Mouse (Mus musculus) liver, embryonic 12.5 days (tissue): ENCODE measurements around the gene Cfap61. TPM values are rescaled to one million over a fixed set of nuclear protein-coding genes. Genes with fewer than 3 reads are reported as not detected.
A peak's percentile ranks its signal among the peaks of the same experiment; 100 is the strongest.

Experiments used
- ATAC-seq: fragments of 200-750 bp; cut with Nextera tagmentation; 2 replicates; pipeline ENCODE4 v1.8.0; 2017; ENCODE audit warnings: moderate number of reproducible peaks, mild to moderate bottlenecking, moderate library complexity
- H3K27ac ChIP-seq: fragments of 300-500 bp; sonication (generic); 2 replicates; pipeline ENCODE4 v1.5.1; 2016; ENCODE audit warnings: mild to moderate bottlenecking
- H3K27me3 ChIP-seq: fragments of 300-500 bp; sonication (generic); replicated peaks from 2 replicates; pipeline ENCODE4 v1.6.1; 2016; ENCODE audit warnings: mild to moderate bottlenecking, moderate library complexity
- H3K36me3 ChIP-seq: fragments of 300-500 bp; sonication (generic); 2 replicates; pipeline ENCODE4 v1.6.1; 2016; ENCODE audit warnings: mild to moderate bottlenecking, moderate library complexity
- H3K4me1 ChIP-seq: fragments of 300-500 bp; sonication (generic); 2 replicates; pipeline ENCODE4 v1.6.1; 2016
- H3K4me2 ChIP-seq: fragments of 300-500 bp; sonication (generic); 2 replicates; pipeline ENCODE4 v1.6.1; 2016; ENCODE audit warnings: mild to moderate bottlenecking, moderate library complexity
- H3K4me3 ChIP-seq: fragments of 300-500 bp; sonication (generic); 2 replicates; pipeline ENCODE4 v1.5.1; 2016; ENCODE audit warnings: mild to moderate bottlenecking, moderate library complexity
- H3K9ac ChIP-seq: fragments of 300-500 bp; sonication (generic); 2 replicates; pipeline ENCODE4 v1.6.1; 2016; ENCODE audit warnings: mild to moderate bottlenecking, moderate library complexity
- H3K9me3 ChIP-seq: fragments of 300-500 bp; sonication (generic); replicated peaks from 2 replicates; pipeline ENCODE4 v1.6.1; 2016; ENCODE audit warnings: mild to moderate bottlenecking, moderate library complexity
- WGBS: fragments of 180-500 bp; shearing (Covaris S2); methylation state at CpG from one replicate; pipeline ENCODE4 v1.1.7; 2016; ENCODE audit not compliant: insufficient replicate concordance; 5-methylcytosine and 5-hydroxymethylcytosine counted together
- polyA plus RNA-seq: library from polyadenylated mRNA; unstranded; fragments of >200 nt; fragmentation: Nextera tagmentation; extraction: Ambion mirVana; gene quantifications from 2 replicates; pipeline ENCODE4 v1.2.1, GENCODE M21; 2016

Gene Cfap61
- polyA plus RNA-seq, 1 experiment from 2014 or later = not detected

DNA sequence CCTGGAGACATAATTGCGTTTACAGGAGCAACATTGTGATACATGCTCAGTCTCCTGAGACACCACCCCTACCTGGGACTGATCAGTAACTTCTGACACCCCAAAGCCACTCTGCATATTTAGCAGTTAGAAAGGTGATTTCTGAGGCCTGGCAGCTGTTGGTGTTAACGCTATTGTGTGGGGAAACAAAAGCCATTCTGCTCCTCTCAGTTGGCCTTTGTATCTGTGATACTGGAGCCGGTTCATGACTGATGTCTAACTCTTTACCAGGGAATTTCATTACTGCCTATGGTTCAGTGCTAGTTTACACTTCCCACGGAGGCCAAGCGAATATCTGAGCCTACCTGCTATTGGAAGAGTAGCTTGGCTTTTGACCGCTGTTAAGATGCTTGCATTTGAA, 138.7 kb downstream of the Cfap61 start:
- H3K4me3 ChIP-seq = no peak overlapping the region

DNA sequence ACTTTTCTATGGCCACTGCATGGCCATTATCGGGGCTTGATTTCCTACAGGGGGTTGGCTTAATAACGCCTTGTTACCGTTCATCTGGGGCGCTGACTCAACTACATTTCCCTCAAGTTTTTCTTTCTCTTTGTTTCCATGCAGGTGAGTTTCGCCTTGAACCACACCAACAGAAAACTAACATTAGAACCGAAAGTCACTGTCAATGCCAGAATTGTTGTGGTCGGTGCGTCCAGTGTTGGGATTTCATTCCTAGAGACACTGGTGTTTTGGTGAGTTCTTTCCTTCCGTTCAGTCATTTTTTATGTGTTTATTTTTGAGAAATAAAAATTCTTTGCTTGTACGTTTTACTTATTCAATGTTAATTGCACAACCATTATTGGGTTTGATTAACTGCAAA, 142.5 kb downstream of the Cfap61 start:
- Histone ChIP-seq H3K4me1 (no peaks in the 10 kb centered on the region), H3K9ac (no peak overlapping the region), H3K36me3 (no peaks in the 10 kb centered on the region)

More for the DNA sequence above, 138.7 kb downstream of the Cfap61 start:
- H3K4me1 ChIP-seq = no peaks in the 10 kb centered on the region
- H3K9me3 ChIP-seq = no peaks in the 10 kb centered on the region
- 54% methylated on average over 6 of the region's 6 CpGs for WGBS
- no peak overlapping the region for H3K4me2 ChIP-seq
- no peak overlapping the region for H3K27ac ChIP-seq
- no peaks in the 10 kb centered on the region for H3K36me3 ChIP-seq
- H3K27me3 ChIP-seq = no peaks in the 10 kb centered on the region
- no peak for ATAC-seq
- no peak overlapping the region for H3K9ac ChIP-seq

DNA sequence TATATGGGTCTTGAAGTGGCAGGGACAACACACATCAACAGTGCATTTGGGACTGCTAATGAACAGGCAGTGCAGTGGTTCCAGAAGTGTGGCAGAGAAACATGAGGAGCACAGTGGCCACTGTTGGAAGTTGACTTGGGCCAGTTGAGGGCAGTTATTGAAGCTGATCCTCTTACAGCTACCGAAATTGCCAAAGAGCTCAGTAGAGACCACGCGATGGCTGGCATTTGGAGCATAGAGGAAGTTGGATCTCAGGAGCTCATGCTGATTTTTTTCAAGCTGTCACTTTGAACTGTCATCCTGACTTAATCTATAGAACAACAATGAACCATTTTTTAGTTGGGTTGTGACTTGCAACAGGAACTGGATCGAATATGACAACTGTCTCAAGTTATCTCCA, 145.7 kb downstream of the Cfap61 start:
- Histone ChIP-seq H3K9ac (no peak overlapping the region), H3K4me1 (no peaks in the 10 kb centered on the region), H3K9me3 (no peaks in the 10 kb centered on the region), H3K27me3 (no peaks in the 10 kb centered on the region), H3K4me3 (no peak overlapping the region), H3K36me3 (no peaks in the 10 kb centered on the region), H3K27ac (no peak overlapping the region), H3K4me2 (no peak overlapping the region)
- no peak for ATAC-seq
- WGBS = 71% methylated on average over 4 of the region's 4 CpGs

More for the DNA sequence above, 142.5 kb downstream of the Cfap61 start:
- Histone ChIP-seq H3K27ac (no peak overlapping the region), H3K4me3 (no peak overlapping the region), H3K4me2 (no peak overlapping the region), H3K9me3 (no peaks in the 10 kb centered on the region), H3K27me3 (no peaks in the 10 kb centered on the region)
- no peak for ATAC-seq
- 64% methylated on average over 10 of the region's 10 CpGs for WGBS

DNA sequence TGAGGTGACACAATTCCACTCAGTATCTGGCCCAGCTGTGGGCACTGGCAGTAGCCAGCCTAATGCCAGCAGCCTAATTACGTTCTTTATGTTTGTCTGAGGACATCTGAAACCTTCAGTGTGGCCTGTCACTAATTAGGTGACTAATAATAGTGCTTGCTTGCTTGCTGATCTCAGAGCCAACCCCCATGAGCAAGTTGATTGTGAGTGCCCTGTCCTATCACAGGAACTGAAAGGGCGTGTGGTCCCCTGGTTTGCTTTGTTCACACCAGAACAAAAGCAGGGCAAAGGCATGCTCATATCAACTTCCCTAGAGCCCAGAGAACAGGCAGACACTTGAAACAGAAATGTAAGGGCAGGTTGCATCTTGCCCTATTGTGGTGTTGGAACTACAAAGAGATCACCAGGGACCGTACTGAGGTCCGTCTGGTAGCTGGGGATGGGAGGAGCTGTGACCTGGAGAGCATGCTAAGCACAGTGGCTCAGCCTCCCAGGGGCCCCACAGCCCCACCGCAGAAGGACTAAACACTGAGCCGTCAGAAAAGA, 148.8 kb downstream of the Cfap61 start:
- no peak for ATAC-seq
- Histone ChIP-seq H3K36me3 (no peaks in the 10 kb centered on the region), H3K27me3 (0 out of 2 replicates have a peak, but pooled peaks cover 4% of the 10 kb centered on the region), H3K9ac (no peak overlapping the region), H3K4me2 (no peak overlapping the region), H3K4me3 (no peak overlapping the region), H3K9me3 (no peaks in the 10 kb centered on the region), H3K4me1 (no peaks in the 10 kb centered on the region), H3K27ac (no peak overlapping the region)
- WGBS = 58% methylated on average over 6 of the region's 6 CpGs

DNA sequence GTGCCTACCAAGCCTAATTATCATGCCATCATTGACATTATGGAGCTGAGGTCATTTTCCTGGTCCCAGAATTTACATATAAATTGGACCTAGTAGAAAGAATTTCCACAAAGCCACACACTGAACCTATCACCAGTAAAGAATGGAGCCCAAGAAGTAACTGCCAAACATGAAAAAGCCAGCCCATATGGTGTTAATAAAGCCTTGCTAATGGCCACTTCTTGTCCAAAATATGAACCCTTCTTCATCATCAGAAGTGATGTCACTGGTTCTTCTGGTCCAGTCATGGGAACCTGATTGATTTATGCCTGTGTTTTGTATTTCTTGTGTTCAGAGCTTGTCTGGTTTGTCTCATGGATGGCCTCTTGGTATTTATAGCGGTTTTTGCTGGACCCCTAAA, 152.8 kb downstream of the Cfap61 start:
- no peak for ATAC-seq
- Histone ChIP-seq H3K4me1 (no peaks in the 10 kb centered on the region), H3K9me3 (no peaks in the 10 kb centered on the region), H3K27ac (no peak overlapping the region), H3K9ac (no peak overlapping the region), H3K27me3 (0 out of 2 replicates have a peak, but pooled peaks cover 7% of the 10 kb centered on the region), H3K4me3 (no peak overlapping the region), H3K36me3 (no peaks in the 10 kb centered on the region), H3K4me2 (no peak overlapping the region)
- WGBS = 83% methylated on average over 1 of the region's 1 CpGs

DNA sequence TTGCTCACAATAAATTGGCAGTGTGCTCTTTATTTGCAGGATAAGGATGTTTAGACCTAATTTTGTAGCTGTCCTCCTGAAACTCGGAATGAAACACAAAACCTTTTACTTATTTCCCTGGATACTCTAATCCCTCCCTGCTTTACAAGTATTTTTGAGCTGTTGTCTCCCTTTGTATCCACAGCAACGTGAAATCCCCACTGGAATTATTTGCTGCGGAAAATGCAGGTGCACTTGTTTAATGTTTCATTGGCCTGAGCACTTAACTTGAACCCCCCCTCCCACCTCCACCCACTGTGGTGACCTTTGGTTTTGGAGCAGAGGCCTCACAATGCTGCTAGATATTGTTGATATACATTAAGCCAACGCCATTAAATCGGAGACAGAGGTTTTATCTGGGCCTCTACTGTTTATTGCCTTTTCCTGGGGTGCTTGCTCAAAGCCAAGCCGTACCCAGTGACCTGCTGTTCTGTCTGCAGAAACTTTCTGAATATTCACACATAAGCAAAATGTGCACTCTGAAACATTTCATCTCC, 154.6 kb downstream of the Cfap61 start:
- no peak for ATAC-seq
- Histone ChIP-seq H3K4me1 (0 out of 2 replicates have a peak, but pooled peaks cover 3% of the 10 kb centered on the region), H3K27ac (no peak overlapping the region), H3K36me3 (no peaks in the 10 kb centered on the region), H3K4me2 (no peak overlapping the region), H3K9me3 (no peaks in the 10 kb centered on the region), H3K9ac (no peak overlapping the region), H3K4me3 (no peak overlapping the region), H3K27me3 (0 out of 2 replicates have a peak, but pooled peaks cover 7% of the 10 kb centered on the region)
- WGBS = 74% methylated on average over 6 of the region's 6 CpGs

DNA sequence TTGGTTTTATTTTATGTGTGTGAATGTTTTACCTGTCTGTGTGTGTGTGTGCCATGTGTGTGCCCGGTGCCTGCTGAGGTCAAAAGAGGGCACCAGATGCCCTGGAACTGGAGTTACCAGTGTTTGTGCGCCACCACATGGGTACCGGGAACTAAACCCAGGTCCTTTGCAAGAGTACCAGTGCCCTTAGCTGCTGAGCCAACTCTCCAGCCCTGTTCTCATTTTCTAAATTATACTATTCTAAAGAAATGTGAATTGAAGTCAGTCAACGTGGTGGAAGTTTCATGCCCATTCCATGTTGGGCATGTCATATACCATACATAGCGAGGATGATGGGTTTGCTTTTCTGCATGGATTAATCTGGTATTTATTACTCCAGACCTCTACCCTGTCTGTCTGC, 162.9 kb downstream of the Cfap61 start:
- ATAC-seq = no peak
- Histone ChIP-seq H3K4me1 (peaks cover 53% of the 10 kb centered on the region), H3K27me3 (no peaks in the 10 kb centered on the region), H3K4me3 (peak overlapping the region; percentile 57), H3K9ac (peak overlapping the region; percentile 69), H3K27ac (peak overlapping the region; percentile 87), H3K4me2 (peak overlapping the region; percentile 63), H3K36me3 (peaks cover 14% of the 10 kb centered on the region), H3K9me3 (no peaks in the 10 kb centered on the region; the same call in 1 of the 2 replicates)
- 89% methylated on average over 5 of the region's 5 CpGs for WGBS

DNA sequence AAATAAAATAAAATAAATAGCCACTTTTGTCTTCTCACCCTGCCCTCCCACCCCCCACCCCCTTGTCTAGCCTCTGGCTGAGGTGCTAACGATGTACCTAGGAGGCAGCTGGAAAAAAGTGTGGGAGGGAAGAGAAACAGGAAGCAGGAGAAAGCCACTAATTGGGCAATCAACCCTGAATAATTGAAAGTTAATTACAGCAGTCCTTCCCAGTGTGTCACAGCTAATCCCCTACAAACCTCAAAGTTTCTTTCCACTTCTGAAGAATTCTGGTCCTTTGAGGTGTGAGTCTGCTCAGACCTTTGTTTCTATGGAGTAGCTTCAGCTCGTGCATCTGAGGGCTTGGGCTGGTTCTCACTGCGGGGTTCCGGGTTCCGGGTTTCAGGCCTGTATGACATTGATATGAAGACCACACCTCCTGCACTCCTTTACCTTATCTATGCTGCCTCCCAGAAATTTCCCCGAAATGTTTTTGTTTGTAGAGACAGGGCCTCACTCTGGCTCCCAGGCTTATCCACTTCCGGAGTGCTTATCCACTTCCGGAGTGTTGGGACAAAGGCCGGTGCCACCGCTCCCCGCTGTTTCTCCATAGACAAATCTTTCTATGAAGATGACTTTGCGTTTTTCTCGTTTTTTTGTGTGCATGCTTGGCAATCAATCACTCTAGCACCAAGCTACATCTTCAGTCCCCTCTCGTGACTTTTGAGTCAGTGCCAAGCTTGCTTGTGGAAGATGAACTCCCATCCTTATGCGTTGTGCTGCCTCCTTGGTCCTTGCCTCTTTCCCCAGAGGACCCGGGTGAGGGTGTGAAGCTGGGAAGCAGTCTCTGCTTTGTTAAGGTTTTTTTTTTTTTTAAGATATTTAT, 164.5 kb downstream of the Cfap61 start:
- peak overlapping the region; percentile 57 for H3K4me3 ChIP-seq
- peaks cover 14% of the 10 kb centered on the region for H3K36me3 ChIP-seq
- WGBS = 12% methylated on average over 16 of the region's 16 CpGs
- peaks cover 8% of the 10 kb centered on the region; the same call in 1 of the 2 replicates for H3K27me3 ChIP-seq
- H3K9ac ChIP-seq = peak overlapping the region; percentile 69
- H3K9me3 ChIP-seq = no peaks in the 10 kb centered on the region; the same call in 1 of the 2 replicates
- peak; percentile 99 for ATAC-seq
- H3K4me2 ChIP-seq = peak overlapping the region; percentile 63
- peaks cover 52% of the 10 kb centered on the region for H3K4me1 ChIP-seq
- H3K27ac ChIP-seq = peak overlapping the region; percentile 87

DNA sequence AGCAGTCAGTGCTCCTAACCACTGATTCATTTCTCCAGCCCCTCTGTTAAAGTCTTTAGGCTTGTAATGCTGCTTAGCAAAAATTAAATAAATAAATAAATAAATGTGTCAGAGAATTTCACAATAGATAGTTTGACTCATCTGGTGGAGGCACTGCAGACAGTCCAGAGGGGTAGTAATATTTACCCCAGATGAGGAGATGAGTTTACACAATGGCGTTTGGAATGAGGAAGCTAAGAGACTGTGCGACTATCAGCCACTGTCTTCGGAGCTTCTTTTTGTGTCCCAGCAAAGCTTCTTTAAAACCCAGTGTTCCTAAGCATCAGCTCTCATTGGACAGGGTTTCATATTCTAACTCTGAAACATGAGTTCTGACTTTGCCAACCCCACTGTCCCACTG, 165.3 kb downstream of the Cfap61 start:
- Histone ChIP-seq H3K9ac (no peak overlapping the region), H3K4me3 (peak overlapping the region; percentile 57; the same call in 1 of the 2 replicates), H3K36me3 (peaks cover 14% of the 10 kb centered on the region), H3K27me3 (peaks cover 8% of the 10 kb centered on the region; the same call in 1 of the 2 replicates), H3K27ac (peak overlapping the region; percentile 87), H3K9me3 (no peaks in the 10 kb centered on the region; the same call in 1 of the 2 replicates), H3K4me2 (peak overlapping the region; percentile 63), H3K4me1 (peaks cover 49% of the 10 kb centered on the region)
- ATAC-seq = no peak
- 73% methylated on average over 3 of the region's 3 CpGs for WGBS

DNA sequence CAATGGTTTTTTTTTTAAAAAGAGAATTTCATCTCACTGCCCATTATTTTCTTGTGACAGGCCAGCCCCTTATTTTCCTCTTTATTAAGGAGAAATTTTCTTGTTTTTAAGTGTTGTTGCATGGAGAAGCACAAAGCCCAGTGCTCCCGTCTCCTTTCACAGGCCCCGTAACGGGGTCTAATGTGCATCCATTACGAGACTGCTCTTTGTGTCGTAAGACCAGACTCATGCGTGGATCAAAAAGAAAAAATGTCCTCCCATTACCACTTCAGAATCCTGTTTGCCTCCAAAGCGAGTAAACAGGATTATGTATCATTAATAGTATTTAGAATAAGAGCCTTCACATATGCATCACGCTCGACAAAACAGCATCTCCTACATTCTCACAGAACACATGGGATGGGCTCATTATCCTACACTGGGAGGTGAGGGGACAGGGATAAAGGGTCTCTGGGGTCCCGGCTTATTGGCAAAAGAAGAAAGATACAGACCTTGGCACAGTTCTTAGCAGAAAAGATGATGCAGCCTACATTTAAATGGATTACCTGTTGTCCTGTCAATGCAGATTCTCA, 166.0 kb downstream of the Cfap61 start:
- no peak overlapping the region for H3K4me2 ChIP-seq
- WGBS = 87% methylated on average over 10 of the region's 10 CpGs
- H3K36me3 ChIP-seq = peaks cover 8% of the 10 kb centered on the region
- H3K27ac ChIP-seq = no peak overlapping the region
- no peak overlapping the region for H3K9ac ChIP-seq
- no peak for ATAC-seq
- peaks cover 8% of the 10 kb centered on the region; the same call in 1 of the 2 replicates for H3K27me3 ChIP-seq
- no peak overlapping the region for H3K4me3 ChIP-seq
- peaks cover 46% of the 10 kb centered on the region for H3K4me1 ChIP-seq
- H3K9me3 ChIP-seq = no peaks in the 10 kb centered on the region; the same call in 1 of the 2 replicates

DNA sequence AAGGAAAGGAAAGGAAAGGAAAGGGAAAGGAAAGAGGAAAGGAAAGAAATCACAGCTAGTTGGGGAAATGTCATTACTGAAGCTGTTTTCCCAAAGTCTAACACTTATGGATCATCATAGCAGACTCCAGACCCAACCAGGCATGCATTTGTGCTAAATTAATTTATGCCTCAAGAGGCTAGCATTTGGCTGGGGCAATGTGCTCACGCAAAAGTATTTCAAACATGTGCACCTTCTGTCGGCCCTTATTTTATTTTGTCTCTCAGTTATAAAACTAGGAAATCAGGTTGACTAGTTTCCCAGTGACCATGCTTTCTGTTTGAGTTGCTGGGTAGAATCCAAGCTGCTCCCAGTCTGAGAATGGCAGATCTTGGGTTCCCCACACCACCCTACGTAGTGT, 168.0 kb downstream of the Cfap61 start:
- no peak overlapping the region for H3K9ac ChIP-seq
- H3K4me3 ChIP-seq = no peak overlapping the region
- no peaks in the 10 kb centered on the region; the same call in 1 of the 2 replicates for H3K9me3 ChIP-seq
- H3K4me2 ChIP-seq = no peak overlapping the region
- ATAC-seq = no peak
- no peak overlapping the region for H3K27ac ChIP-seq
- peaks cover 8% of the 10 kb centered on the region; the same call in 1 of the 2 replicates for H3K27me3 ChIP-seq
- peaks cover 33% of the 10 kb centered on the region for H3K4me1 ChIP-seq
- WGBS = 77% methylated on average over 3 of the region's 3 CpGs
- peaks cover under 1% of the 10 kb centered on the region; the same call in 1 of the 2 replicates for H3K36me3 ChIP-seq
